Mouse (Mus musculus) lung, postnatal 25 days (tissue): ENCODE results near the gene Duoxa1.
"Not testable (repeated sequence)": the region's sequence is repeated elsewhere in the genome, so short reads cannot be mapped to it uniquely, and the experiment has no call there.

ENCODE experiments used
- DNase-seq: peaks from one replicate; pipeline ENCODE4 v3.0.0; 2022; ENCODE audit warnings: low spot score

The Duoxa1 gene

DNA sequence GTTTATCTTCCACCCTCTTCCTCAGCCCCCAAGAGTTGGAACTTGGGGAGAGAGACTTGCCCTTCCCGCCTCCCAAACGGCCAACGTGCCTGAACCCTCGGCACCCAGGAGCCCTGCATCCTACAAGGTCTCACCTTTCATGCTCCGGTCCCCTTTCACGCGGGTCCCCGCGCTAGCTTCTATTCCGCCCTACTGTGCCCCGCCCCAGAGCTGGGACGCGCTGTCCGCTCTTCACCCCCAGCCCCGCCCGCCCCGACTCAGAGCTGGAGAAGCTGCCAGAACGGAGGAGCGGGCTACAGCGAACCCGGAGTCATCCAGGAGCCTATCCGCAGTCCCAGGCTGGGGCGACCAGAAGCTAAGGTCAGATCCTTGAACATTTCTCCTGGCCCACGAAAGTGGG is at the start of gene Duoxa1:
Duoxa1 (minus strand) TSS at position 195 of the 400 bp plus-strand sequence.
- no peak for DNase-seq

DNA sequence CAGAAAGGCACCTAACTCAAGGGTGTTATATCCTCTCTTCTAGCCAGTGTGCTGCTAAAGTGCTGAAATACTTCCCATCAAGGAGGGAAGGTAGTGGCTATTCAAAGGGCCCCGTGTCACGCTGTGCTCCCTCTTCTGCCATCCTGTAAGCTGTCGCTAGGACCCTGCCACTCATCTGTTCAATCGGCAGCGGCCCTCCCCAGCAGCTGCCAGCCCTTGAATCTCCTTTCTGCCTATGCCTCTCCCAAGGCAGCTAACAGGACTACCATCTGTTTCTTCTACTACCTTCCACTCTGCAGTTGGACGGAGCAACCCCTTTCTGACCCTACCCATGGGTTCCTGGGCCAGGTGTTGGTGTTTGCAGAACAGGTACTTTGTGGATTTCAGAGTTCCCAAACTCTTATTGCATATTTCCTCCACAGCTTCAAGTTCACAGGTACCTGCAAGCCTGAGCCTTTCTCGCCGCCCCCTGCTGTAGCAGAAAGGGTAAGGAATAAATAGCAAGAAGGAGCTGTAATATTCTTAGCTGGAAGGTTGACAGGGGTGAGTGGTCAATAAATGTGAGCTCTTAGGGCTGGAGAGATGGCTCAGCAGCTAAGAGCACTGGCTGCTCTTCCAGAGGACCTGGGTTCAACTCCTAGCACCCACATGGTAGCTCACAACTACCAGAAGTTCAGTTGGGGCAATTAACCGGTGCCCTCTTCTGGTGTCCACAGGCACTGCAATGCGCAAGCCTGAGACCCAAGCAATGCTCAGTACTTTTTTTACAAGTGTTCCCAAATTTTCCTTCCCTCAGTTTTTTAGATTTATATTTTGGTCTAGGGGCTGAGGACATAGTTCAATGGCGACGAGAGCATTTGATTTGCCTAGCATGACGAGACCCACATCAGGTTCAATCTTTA is 49.3 kb upstream of the Duoxa1 start:
- no peak for DNase-seq

DNA sequence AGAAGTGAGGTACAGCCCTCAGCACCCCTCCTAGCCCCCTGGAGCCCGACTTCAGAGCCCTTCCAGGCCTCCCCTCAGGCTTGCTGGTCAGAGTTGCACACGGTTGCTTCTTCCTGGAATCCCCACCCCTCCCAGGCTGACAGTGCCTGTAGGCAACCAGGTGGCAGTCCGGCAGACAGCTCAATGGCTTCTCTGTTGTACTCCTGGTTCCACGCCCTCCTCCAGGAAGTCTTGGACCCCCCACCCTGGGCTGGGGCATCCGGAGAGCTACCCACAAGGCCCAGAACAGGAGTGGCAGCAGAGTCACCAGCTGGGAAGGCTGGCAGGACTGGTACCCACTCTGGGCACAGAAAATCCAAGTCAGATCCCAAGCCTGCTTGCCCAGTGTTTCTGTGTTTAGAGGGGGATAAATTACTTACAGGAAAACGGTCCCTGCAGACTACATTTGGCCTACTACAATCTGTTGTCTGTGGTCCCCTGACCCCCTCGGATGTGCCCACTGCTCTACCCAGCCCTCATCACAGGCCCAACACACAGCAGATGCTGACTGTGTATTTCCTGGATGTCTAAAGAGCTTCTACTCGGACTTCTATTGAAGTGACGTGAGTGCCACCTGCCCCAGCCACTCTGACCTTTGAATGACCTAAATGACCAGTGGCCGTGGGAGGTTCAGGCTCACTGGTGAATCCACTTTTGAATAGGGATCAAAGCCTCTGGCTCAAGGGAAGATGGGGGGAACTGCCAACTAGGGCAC is 48.5 kb upstream of the Duoxa1 start:
- DNase-seq: no peak

DNA sequence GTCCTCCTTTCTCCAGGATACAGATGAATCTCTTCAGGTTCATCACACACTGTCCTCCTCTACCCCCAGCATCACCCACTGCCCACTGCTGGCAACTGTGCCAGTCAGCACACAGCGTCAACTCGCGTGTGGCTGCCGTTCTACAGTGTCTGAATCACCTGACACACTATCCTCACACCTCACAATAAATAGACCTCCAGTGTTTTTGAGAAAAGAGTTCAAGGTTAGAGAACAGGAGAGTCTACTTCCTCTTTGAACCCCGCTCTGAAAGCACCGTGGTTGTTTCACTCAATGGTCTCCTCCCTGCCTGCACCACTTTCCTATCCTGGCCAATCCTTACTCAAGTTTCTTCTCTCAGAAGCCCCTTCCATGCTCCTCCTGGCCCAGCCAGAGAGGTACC is 47.7 kb upstream of the Duoxa1 start:
- no peak for DNase-seq

DNA sequence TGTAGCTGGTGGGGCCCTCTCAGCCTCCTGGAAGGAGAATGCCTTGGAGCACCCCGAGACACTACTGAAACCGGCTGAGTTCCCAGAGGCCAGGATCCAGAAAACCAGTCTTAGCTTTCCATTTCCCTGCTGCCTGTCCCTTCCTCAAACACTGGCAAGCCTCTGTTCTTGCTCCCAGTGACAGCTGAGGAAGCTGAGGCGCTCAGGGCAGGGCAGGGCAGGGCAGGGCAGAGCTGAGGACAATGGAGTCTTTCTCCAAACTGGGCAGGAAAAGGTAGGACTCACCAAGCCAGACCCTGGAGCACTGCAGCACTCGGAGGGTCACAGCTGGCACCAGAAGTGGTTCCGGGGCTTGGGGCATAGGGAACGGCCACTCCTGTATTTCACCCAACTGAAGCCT is 46.8 kb upstream of the Duoxa1 start:
- DNase-seq: no peak

DNA sequence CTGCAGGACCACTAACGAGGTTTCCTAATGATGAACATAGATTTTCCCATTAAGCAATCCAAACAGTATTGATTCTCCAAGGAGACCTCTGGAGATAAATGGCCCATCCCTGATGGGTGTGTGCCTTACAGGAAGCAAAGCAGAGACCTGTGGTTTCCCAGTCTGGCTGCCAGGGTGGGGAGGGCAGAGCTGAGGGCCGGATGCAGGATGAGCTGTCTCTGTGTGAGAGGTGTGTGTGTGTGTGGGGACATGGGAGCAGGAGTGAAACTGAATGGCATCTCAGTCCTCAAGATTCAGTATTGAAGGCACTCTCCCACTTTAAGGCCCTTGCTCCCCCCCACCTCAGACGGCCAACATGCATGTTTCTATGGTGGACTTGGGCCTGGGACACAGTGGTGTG is 42.7 kb upstream of the Duoxa1 start:
- no peak for DNase-seq

DNA sequence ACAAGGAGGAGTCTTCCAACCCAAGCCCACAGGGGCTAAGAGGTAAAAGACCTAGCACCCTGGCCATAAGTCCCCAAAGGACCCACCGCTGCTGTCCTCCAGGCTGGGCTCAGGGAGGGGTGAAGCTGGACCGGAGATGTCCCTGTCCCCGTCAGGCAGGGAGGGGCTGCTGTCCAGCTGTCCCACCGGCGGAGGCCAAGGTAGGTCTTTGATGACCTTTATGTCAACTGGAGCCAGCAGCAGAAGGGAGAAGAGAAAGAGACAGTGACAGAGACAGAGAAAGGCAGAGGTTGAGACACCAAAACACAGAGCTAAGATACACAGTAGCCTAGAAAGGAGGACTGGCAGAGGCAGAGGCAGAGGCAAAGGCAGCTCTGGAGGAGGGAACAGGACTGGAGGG is 41.9 kb upstream of the Duoxa1 start:
- no peak for DNase-seq

DNA sequence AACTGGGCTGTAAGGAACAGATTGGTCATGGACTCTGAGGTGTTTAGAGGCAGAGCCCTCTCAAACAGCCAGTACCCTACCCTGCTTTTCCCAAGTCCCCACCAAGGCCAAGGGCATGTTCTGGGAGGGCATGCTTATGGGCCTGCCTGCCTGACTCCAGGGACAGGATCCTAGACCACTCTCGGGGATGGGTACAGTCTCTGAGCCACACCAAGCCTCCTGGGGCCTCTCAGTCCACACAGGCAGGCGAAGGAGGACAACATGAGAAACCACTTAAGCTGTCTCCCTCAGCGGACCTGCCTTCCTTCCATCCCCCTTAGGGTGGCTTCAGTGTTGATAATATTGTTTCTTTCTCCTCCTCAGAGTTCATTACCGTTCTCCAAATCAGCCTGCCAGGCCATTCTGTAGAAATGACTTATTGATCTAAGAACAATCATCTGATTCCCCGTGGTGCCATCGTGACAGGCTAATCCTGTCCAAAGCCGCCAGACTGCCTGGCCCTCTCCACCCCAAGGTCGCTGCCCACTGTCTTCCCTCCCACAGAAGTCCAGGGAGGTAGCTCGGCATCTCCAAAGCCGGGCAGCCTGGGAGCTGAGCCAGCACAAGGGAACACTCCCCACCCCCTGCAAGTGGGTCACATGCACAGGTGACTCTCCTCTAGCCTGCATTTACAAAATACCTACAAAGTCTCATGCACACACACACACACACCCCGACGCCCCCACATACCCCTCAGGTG is 40.8 kb upstream of the Duoxa1 start:
- DNase-seq: no peak

DNA sequence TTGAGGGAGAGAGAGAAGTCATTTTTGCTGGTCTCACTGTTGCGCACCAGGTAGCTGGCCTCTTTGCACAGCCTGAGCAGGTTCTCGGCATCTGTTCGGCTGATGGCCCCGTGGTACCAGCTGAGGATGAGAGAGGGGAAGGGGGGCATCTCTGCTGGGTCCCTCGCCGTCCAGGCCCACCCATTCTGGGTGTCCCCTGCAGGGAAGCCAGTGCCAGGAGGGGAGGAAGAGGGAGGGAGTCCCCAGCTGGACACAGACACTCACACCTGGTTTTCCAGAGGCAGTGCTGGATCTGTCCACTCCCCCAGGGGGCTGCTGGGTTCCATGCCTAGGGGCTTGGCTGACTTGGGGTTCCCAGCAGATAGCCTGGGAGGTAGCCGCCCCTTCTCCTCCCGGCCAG is 40.2 kb upstream of the Duoxa1 start:
- DNase-seq: no peak

DNA sequence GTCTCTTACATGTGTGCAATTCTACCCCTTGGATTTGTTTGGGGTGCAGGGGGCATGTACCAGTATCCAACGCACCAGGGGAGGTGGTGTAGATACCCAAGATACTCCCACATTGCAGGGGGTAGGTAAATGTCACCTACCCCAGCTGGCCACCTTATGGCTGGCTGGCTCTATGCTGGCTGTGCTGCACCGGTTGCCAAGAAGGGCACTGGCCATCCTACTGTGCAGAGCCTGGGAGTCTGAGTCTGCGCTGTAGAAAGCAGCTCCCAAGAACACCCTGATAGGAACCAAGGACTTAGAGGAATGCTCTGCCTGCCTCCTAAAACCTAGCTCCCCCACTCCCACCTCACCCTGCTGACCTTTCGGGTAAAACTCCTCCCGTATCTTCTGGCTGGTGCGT is 39.5 kb upstream of the Duoxa1 start:
- DNase-seq: no peak

DNA sequence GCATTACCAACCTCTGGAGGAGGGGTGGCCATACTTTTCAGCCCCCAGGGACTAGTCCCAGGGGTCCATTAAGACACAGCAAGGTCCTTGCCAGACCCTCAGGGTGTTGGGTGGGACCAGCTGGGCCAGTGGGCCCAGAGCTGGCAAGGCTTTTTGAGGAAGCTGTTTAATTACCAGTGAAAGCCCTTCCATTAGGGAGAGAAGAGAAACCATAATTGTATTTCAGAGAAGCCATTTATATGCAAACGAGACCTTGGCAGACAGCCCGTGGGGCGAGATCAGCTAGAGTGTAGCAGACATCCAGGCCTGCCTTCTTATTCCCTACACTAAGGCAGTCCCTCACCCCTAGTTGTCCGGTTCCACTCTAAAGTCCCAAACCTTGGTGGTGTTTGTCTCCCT is 38.4 kb upstream of the Duoxa1 start:
- DNase-seq: no peak

DNA sequence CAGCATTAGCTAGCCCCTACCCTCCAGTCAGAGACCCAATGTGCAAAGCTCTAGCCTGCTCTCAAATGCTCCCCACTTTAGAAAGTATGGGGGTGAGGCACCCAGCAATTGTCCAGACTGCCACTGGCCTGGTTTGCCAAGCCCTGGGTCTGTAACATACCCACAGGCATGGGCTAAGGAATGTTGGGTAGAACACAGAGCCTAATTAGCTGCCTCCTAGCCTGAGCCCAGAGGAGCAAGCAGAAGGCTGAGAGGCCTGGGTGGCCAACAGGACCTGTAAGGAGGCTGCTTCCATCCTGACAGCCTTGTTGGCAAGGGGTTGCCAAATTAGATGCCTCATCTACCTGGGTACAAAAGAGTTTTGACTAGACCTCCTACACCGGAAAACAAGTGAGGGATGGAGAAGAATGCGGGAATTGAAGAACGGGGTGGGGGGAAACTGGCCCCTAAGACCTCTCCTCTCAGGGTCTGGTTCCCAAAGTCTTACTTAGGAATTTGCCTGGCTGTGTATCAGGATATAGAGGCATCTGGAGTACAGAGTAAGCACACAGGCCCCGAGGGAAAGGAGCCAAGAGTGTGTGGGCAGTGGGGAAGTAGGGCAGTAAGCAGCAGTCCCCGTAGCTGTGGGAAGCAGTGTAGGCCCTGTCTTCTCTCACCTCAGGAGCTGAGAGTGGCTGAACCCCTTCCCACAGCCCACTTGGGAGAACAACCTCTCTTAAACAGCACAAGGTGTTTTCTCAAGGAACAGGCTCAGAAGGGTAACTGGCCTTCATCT is 37.8 kb upstream of the Duoxa1 start:
- DNase-seq: no peak

DNA sequence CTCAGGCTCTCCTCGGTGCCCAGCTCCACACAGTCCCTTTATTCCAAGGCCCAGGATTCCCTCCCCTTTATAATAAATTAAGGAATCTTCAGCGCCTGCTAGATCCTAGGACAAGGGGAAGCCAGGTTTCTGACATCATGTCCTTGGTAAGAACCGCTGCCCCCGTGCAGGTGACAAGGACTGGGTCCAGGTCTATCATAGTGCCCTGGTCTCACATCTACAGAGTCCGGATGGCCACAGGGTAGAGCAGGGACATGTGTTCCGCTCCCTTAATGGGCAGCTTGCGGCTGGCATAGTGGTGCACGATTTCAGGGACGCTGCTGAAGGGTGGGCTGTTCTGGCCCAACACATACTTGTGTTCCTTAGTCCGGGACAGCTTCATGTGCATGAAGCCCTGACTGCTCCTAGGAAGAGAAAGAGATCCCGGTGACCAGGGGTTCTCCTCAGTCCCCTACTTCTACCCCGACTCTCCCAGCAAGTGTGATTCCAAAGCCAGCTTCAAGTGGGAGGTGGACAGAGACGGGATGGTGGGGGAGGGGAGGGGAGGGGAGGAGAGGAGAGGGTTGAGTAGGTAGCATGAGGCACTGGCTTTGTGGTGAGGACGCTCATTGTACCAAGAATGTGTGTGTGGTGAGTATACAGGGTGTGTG is 35.7 kb upstream of the Duoxa1 start:
- no peak for DNase-seq

DNA sequence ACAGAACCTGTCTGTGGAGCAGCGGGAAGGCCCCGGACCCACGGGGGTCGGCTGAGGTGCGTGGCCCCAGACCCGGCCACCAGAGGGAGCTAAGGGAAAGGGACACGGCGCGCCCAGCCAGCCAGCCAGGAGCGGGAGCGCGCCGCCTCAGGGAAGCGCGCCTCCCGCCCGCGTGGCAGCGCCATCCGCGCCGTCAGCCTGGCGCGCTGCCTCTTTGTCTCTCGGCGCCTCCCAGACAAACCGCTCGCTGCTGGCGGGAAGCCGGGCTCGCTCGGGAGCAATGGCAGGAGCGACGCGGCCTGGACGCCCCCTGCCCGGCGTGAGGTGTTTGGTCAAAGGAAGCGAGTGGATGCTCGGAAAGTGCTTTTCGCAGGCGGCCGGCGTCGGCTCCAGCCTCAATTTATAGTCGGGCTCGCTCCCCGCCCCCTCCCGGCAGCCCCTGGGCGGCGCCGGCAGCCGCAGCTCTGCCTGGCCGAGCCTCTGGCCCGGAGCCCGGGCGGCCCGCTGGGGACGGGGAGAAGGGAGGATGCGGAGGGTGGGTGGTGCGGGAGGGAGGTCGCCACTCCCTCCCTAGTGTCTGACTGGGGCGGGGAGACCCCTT is 35.1 kb upstream of the Duoxa1 start:
- peak; percentile 86 for DNase-seq

DNA sequence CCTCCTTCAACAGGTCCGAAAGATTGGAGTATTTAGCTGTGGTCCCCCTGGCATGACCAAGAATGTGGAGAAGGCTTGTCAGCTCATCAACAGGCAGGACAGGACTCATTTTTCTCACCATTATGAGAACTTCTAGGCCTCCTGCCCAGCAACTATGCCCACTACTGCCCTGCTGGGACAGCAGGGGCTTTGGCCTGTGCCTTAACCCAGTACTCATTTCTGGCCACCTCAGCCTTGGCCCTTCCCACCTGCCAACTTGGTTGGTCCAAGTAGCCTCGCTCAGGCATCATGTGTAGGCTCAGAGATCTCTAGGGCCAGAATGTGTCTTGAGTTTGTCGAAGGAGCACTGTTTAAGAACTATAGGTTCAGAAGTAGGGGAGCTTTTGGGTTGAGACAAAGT is 33.7 kb upstream of the Duoxa1 start:
- no peak for DNase-seq

DNA sequence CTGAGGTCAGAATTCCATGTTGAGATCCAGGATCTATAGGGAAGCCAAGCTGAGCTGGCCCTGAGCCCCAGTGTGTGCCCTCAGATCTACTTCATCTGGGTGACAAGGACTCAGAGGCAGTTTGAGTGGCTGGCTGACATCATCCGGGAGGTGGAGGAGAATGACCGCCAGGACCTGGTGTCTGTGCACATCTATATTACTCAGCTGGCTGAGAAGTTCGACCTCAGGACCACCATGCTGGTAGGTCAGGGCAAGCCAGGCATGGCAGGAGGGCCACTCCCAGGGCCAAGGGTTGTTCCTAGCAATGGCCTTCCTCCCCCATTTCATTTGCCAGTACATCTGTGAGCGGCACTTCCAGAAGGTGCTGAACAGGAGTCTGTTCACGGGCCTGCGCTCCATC is 32.6 kb upstream of the Duoxa1 start:
- DNase-seq: not testable (repeated sequence)

DNA sequence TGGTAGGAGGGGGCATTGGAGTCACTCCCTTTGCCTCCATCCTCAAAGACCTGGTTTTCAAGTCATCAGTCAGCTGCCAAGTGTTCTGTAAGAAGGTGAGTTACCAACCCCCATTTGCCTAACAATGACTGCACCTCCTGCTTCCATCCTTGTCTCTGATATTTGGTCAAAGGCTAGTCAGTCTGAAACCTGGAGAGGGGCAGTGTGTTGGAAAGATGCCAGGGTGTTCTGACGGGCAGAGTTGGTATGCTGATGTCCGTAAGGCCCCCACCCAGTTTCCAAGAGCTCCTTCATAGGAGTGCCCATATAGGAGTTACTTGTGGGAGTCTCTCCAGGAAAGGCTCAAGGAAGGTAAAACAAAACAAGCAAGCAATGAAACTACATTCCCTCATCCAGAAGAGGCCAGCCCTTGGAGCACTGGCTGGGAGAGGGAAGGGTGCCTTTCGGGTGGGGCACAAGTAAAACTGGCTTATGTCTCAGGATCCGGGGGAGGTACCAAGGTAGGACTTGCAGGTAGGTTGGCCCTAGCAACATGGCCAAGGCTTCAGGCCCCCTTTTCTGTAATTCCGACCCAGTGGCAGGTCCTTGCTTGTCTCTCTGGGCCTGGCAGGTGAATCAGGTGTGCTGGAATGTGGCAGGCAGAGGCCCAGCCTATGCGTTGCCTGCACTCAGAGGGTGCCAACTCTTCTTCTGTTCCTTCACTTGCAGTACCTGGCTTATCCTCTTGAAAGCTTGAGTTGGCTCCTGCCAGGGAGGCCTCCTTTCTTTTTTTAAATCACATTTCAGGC is 31.8 kb upstream of the Duoxa1 start:
- DNase-seq: no peak

DNA sequence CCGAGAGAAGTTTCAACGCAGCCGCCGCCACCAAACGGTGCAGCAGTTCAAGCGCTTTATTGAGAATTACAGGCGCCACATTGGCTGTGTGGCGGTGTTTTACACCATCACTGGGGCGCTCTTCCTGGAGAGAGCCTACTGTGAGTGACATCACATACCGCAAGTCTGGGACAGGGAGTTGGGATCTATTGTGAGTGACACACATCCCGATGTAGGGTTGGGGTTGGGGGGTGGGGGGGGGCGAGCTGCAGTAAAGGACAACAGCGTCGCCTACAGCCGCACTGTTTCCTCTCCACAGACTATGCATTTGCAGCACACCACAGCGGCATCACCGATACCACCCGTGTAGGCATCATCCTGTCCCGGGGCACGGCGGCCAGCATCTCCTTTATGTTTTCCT is 23.8 kb upstream of the Duoxa1 start:
- no peak for DNase-seq

DNA sequence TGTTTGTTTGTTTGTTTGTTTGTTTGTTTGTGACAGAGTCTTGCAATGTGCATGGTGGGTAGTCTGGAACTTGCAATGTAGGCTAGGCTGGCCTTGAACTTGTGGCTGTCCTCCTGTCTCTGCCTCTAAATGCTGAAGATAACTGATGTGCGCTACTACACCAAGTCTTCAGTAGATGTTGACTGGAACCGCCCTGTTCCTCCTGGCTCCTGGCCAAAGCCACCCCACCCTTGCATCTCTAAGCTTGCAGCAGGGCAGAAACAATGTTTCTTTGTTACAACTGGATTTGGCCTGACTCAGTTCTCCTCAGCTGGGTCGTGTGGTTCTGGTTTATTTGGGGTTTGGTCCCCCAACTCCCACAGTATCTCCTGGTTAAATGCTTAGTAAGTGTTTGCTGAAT is 20.6 kb upstream of the Duoxa1 start:
- no peak for DNase-seq

DNA sequence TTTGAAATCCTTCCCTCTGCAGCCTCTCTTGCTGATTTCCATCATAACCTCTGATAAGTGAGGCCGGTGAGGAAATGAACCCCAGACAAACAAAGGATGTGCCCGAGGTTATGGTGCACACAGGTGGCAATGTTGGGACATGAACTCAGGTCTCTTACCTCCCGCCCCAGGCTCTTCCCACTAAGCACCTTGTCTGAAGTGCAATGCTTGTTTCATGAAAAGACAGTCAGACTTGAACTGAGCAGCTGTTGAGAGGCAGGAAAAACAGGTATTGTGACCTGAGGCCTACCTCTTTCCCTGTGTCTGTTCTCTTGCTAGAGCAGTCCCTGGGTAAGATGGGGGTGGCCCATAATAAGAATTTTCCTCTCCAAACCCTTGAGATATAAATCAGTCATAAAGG is 18.7 kb upstream of the Duoxa1 start:
- DNase-seq: no peak
